Mouse (Mus musculus) R1 (cell line): ENCODE measurements around the gene Trak1.
A peak's percentile ranks its signal among the peaks of the same experiment; 100 is the strongest.
"Not testable (repeated sequence)": the region's sequence is repeated elsewhere in the genome, so short reads cannot be mapped to it uniquely, and the experiment has no call there.

Experiments used
- DNase-seq: peaks from one replicate; pipeline ENCODE4 v3.0.0-alpha.2; 2018; ENCODE audit warnings: low read depth, low spot score

Gene Trak1

DNA sequence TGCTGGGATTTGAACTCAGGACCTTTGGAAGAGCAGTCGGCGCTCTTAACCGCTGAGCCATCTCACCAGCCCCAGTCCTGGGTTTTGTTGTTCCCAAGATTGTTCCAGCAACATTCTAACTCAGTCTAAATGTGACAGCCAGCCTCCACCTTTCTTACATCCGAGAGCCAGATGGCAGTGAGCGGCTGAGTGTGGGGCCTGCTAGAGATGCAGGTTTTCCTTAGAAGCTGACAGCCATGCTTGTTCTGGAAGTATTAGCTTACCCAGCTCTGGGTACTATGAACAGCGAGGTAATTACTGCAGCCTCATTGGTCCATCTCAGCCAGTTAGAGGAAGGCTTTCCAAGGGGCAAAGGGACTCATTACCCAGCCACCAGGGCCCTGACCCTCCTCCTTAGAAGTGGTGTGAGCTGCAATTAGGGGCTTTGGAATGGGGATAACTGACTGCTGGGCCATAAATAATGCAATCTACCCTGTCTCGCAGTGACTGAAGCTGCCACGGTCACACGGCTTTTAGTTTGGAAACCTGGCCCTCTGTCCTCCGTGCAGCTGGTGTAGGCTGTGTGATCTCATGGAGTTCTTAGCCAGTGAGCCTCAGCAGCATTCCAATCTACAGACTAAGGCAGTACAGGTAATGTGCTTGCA lies 22.1 kb downstream of the Trak1 start:
- no peak for DNase-seq

DNA sequence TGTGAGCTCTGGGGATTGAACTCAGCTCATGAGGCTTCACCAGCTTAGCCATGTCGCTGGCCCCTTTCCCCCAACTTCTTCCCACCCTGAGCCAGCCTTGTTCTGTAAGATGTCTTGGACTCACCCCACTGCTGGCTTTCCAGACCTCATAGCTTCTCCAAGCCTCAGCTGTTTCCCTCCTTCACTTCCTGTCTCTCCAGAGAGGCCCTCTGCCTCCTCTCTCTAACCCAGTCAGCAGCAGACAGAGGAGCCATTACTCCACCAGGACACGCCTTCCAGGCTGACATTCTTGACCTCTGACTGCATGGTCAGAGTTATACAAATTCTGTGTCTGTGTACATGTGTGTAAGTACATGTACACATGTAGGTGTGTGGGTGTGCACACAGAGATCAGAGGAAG lies 23.1 kb downstream of the Trak1 start:
- no peak for DNase-seq

DNA sequence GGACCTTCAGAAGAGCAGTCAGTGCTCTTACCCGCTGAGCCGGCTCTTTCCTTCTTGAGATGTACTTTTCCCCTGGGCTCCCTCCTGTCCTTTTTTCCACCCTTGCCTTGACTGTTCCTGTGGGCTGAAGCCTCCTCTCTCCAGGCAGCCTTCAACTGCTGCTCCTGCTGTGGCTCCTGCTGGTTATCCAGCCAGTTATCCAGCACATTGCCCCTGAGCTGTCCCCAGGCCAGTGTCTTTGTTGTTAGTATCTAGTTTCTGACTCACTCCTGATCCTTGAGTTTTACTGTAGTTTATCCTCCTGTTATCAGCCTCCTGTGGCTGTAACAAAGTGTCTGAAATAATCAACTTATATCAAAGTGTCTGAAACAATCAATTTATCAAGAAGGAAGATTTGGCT lies 23.8 kb downstream of the Trak1 start:
- no peak for DNase-seq

DNA sequence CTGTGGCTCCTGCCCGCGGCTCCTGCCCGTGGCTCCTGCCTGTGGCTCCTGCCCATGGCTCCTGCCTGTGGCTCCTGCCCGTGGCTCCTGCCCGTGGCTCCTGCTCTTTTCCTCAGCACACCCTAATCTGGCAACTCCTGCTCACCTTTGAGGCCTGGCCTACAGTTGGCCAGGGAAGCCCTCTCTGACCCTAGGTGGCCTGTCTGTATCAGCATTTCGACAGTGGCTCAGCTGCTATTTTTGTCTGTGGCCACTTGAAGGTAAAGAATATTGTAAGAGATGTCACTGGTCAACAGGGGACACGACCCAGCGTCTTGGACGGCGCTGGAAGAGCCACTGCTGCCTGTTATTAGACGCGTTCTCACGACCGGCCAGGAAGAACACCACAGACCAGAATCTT lies 24.7 kb downstream of the Trak1 start:
- no peak for DNase-seq

DNA sequence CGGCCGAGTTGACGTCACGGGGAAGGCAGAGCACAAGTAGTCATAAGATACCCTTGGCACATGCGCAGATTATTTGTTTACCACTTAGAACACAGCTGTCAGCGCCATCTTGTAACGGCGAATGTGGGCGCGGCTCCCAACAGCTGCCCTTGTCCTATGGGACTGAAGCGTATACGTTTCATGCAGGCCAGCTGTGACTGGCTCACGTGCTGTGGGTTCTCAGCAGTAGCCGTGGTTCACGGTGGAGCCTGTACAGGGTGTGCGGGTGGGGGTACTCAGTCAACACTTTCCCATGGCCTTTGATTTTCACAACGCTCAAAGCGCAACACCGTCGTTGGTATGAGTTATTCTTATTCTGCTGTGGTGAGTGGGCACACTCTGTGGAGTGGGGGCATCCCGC lies 31.0 kb downstream of the Trak1 start:
- not testable (repeated sequence) for DNase-seq

DNA sequence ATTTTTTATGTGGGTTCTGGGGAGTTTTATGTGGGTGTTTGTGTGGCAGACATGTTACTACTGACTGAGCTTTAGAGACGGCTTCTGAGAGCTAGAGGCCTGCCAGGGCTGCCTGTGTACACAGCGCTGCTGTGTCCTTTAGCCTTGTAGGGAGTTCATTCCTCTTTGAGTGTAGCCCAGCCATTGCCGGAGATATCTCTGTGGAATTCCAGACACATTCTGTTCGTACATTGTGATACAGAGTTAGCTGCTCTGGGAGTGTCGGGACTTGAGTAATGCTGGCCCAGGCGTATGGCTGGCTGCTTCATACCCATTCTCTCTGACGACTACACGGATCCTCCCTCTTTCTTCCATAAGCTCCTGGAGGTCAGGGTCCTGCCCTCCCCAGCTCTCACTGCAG lies 31.9 kb downstream of the Trak1 start:
- no peak for DNase-seq

DNA sequence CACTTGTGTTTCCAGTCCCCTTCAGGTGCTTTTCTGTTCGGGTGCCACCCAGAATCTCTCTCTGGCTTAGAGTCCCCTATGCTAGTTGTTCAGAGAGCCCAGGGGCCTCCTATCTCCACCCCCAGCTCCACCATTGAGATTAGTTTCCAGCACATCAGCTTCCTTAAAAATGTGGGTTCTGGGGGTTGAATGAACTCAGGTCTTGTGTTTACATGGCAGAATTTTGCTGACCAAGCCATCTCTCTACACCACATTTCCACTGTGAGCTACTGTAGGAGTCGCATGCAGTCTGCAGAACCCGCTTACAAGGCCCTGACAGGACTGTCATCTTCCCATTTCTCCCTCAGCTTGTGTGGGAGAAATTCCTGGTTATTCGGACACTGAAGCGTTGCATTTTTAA lies 32.8 kb downstream of the Trak1 start:
- no peak for DNase-seq

DNA sequence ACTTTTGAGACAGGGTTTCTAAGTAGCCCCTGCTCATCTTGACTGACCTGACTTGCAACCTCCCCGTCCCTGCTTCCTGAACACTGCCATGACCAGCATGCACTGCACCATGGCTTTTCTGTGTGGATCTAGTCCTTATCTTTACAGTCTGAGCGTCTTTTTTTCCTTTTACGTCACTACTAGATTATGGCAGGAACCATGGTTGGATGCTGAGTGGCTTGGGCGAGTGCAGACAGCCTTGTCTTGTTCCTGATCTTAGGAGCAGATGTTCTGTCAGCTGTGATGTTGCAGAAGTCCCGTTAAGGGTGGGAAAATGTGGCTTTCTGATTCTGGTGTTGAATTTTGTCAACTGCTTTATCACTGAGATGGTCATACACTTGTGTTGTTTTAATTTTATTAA lies 34.1 kb downstream of the Trak1 start:
- no peak for DNase-seq

DNA sequence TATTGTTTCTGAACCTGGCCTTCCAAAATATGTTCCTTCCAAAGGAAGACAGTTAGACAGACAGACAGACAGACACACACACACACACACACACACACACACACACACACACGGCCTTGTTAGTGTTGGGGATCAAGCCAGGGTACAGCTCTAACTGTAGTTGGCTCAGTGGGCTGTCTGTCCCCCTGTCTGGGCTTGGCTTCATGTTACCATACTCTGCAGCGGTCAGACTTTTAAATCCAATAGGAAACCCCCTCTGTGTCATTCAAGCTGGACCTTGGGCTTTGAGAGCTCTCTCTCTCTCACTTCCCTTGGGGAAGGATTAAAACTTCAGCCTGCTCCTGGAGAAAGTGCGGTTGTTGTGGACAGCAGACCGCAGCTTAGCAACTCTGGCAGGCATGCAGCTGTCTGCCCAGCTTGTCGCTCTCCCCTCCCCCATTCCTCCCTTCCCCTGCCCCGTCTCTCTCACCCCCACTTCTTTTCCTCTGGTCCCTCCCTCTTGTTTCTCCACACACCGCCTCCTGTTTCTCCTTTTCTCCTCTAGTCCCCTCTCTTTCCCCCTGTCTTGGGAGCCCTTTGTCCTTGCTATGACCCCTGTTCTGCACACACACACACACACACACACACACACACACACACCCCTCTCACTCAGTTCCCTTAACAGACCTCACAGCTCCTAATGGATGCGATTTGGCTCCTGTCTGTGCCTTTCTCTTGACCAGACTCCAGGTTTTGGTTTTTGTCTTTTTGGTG lies 34.8 kb downstream of the Trak1 start:
- DNase-seq, result peak; percentile 70

DNA sequence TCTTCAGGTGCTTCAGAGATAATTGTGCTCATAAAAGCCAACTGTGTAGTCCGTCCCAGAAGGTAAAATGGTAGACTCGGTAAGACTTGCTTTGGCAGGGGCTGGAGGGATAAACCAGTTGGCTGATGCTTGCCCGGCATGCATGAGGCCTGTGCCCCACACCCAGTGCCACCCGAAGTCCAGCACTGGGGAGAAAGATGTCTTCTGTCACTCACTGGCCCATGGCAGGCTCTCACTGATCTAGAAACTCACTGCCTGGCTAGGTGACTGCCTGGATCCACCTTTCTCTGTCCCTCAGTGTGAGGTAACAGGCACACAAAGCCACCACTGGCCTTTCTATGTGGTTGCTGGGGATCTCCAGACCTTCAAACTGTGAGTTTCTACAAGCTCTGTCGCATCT lies 36.3 kb downstream of the Trak1 start:
- no peak for DNase-seq

DNA sequence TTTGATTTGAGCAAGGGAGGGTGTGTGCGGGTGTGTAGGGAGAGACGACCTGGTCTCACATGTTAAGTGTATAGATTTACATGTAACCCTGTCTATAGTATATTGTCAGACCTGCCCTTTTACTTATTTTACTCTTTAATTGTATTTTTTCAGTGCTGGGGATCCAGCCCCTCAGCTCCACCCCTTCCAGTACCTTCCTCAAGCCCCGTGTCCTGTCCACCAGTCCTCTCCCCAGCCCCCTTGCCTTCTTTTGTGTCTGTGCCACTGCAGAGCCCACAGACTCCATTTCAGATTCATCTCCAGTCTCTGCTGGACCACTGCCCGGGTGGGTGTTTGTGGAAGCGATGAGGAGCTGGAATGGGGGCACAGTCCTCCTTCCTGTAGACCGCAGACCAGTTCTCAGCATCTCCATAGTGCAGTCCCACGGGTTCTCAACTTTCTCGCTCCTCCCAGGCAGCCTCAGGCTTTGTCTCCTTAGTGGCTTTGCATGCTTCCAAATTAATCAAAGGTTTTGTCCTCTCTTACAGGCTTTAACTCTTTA lies 37.1 kb downstream of the Trak1 start:
- no peak for DNase-seq

DNA sequence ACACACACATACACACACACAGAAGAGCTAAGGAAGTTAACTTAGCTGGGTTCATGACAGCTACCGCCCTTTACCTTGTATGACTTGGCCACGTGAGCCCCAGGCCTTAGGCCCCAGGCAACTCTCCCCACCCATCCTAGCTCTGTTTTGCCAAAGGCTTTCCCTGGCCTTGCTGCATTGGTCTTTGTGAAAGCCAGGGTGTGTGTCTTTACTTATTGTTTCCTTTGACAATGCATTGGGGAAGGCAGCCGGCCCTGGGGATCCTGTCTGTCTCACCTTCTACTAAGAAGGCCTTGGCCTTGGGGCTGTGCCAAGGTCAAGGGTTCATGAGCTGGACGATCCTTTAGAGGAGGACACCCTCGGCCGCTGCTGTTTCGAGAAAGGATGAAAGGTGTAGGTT lies 38.3 kb downstream of the Trak1 start:
- DNase-seq, result peak; percentile 96

DNA sequence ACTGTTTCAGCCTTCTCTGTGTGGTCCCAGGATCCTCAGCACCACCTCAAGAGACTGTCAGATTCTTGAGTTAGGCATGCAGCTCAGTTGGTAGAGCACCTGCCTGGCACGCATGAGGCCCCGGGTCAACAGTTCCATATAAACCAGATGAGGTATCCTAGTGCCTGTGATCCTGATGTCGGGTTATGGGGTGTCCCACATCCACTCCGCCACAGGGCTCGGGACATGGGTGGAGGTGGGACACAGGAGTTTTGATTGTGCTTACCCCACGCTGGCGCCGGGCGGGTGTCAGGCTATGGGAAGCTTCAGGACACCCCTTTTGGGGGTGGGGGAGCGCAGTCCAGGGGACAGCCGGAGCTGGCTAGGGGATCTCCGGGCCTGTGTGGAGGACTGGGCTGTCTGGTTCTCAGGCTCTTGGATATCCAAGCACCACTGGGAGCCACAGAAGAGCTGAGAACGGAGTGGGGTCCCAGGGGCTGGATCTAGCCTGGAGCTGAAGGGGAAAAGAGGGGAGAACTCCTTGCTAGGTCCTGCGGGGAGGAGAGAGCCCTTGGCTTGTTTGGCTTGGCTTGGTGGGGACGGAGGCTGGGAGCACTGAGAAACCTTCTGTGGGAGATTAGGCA lies 39.1 kb downstream of the Trak1 start:
- no peak for DNase-seq

DNA sequence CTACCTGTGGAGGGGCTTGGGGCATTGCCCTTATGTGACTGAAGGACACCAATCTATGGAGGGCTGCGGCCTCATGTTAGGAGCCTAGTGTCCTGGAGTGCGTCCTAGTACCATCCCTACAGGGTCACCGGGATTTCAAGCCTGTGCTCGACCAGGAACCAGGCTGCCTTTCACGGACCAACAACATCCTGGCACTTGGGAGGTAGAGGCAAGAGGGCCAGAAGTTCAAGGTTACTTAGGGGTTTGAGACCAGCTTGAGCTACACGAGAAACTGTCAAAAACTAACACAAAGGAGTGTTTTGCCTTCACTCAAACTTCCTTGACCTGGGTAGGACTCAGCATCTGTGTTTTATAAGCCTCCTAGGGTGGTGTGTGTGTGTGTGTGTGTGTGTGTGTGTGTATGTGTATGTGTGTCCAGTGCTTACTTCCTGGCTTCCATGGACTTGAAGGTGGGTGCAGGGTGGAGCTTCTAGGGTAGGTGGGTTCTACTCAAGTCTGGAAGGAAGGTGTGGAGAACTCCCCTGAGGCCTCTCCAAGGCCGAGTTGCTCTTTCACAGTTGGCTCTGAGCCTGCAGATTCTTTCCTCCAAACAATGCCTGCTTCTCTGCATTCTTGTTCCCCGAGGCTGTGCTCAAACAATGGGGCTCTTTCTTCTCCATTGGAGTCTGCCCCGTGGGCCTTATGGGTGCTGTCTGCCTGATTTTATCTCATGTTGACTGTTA lies 40.1 kb downstream of the Trak1 start:
- DNase-seq, result peak; percentile 93

DNA sequence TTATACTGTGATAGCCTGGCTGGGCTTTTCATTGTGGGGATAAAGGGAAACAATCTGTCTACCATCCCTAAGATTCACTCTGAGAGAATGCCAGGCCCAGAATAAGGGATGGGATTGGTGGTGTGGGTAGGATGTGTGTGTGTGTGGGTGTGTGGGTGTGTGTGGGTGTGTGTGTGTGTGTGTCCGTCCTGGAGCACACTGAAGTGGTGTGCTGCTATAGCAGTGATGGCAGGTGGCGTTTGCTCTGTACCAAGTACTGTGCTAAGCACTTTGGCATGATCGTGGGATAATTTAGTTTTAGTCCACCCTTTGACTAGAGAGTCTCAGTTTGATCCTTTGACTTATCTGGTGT lies 40.6 kb downstream of the Trak1 start:
- DNase-seq, result no peak

DNA sequence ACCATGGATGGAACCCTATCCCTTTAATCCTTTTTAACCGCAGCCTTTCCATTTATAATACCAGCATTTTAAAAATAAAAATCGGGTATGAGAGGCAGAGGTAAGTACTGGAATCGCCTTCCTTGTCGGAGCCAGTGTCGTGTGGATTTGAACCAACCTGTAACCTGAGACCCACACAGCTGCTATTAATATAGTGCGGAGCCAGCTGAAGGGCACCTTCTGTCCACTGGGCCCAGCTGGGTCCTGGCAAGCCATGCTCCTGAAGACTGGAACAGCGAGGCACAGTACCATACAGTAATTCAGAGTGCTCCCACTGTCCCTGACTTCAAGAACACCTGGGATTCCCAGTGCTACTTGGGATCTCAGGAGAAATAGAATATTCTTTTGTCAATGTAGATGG lies 44.5 kb downstream of the Trak1 start:
- no peak for DNase-seq

DNA sequence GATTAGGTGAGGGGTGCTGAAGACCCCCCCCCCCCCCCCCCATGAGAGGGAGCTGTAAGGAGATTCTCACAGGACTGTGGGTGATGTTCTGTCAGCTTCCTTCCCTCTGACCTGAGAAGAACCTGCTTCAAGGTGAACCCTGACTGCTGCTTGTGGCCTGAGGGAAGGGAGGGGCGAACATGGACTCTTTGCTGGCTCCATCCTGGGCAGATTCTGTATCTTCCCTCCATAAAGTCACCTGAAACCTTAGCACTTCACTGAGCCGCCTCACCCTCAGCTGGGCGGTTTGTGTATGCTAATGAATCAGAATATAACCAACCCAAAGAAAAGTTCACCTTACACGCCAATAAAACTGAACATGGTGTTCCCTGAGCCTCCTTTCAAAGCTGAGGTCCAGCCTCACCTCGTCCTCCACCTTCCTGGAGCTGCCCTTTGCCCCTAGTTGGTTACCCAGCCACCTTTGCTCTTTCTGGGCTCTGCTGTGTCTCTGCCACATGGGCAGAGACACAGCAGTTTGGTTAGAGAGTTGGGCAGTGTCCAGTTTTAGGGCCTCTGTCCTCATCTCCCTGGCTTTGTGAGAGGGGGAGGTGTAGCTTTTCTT lies 45.3 kb downstream of the Trak1 start:
- no peak for DNase-seq

DNA sequence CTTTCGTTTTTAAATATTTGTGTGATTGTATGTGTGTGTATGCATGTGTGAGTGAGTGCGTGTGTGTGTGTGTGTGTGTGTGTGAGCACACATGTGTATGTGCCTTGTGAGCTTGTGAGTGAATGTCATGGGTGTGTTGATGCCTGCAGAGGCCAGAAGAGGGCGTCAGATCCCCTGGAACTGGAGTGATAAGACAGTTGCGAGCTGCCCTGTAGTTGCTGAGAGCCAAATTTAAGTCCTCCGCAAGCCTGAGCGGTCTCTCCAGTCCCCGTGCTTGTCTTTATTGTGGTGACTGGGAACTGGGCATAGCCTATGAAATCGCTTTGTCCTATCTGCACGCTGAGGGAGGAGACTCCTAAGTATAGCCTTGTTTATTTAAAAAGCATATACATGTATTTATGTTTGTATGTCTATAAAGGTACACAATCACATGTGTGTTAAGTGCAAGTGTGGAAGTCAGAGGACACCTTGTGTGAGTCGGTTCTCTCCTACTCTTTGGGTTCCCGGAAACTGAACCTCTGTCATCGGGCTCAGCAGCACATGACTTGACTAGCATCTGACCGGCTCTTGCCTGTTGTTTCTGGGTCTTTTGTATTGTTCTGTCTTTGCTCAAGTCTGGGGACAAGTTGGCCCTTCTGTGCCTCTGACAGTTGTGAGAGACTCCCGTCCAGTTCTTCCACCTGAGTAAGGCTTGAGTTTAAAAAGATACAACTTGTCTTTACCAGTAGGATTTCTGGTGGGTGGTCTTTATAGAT lies 46.0 kb downstream of the Trak1 start:
- peak; percentile 78 for DNase-seq

DNA sequence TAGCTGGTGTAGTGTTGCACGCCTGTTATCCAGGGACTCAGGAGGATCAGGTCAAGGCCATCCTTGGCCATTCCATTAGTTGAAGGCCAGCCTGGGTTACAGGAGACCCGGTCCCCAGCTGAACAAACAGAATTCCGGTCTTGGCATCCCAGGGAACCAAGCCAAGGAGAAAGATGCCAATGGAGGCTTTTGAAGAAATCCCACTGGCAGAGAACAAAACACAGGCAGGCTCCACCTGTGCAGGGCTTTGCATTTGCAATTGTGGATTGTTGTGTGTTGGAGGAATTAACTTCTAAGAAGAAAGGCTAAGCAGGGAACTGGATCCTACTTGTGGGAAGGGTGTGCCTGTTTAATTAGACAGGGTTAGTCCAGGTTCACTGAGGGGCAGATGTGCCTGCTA lies 47.0 kb downstream of the Trak1 start:
- DNase-seq, result peak; percentile 96

DNA sequence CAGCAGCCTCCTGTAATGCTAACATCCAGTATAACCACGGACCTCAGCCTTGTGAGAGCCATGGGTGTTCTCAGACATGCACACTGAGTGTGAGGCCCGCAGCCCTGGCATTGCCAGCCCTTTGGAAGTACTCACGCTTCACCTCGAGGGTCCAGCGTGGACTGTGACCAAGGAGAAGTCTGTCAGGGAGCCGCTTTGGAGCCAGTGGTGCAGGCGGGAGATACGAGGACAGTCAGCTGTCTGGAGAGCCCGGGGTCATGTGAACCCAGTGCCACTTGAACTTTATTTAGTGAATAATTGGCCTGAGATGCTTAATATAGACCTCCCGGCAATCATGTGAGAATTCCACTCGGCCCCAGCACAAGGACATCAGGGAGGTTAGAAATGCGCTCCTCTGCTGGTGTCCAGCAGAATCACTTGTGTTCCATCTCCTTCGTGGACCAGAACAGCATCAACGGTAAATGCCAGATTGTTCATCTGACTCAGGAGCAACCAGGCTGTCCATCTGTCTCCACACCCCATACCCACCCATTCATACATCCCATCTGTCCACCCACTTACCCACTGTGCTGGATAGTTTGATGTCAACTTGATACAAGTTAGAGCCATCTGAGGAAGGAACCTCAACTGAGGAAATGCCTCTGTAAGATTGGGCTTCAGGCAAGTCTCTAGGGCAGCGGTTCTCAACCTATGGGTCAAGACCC lies 48.3 kb downstream of the Trak1 start:
- DNase-seq, result no peak

DNA sequence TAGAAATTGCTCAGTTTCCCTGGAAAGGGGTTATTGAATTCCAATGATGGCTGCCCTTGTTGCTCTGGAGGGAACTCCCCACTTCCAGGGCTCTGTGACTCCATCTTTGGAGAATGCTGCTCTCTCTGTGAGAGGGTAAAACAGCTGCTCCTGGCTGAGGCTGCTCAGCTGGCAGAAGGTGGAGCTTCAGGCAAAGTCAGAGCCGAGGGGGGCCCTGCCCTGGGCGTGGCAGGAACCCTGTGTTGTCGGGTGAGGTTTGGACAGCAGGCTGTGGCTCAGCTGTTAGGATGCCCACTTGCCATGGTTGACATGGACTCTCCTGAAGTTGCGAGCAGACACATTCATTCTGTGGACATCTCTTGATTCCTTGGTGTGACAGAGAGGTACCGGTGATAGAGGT lies 49.3 kb downstream of the Trak1 start:
- DNase-seq, result no peak
